Mouse (Mus musculus): Measurements from ENCODE around the gene Slitrk6. TPM values are rescaled to one million over a fixed set of nuclear protein-coding genes. Genes with fewer than 3 reads are reported as not detected.
A peak's percentile ranks its signal among the peaks of the same experiment; 100 is the strongest.

Slitrk6 gene
- polyA plus RNA-seq (2015; fragmentation: Nextera tagmentation; extraction: Ambion mirVana): 2.0 TPM in 2 replicates

DNA sequence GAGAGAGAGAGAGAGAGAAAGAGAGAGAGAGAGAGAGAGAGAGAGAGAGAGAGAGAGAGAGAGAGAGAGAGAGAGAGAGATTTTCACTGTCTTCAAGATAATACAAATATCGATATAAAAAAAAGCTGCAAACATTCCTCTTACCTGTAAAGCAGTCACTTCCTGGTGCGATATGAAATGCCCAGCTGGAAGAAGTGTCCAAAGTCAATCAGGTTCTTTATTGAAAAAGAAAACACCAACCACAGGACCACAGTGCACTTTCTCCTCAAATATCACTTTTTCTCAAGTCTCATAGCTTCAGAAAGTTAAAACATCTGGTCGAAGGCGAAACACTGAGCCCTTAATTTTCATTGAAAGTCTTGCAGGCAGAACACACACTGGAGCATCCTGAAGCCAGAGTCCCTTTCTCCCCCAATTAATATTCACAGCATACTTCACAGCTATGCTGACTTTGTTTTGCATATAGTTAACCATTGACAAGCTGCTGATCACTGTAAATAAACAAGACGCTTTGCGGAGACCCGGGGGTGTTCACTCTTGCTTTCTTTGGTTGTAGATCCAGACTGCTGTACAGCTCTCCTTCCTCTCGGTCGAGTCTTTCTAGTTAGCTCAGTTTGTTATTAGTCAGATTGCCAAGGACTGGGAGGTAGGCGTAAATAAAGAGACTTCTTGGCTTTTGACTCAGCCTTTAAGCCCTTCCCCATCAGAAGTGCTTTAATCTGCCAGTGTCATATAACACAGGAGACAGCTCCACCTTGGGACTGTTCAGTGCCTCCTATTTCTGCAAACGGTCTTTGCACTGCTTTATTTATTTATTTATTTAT is at the start of gene Slitrk6:
Gene Slitrk6 (minus strand): TSS at position 666 of the 824 bp plus-strand sequence.
- H3K27me3 ChIP-seq (ENCODE audit: insufficient read depth, low read length): no peaks in the 10 kb centered on the region
- no peaks in the 10 kb centered on the region for H3K36me3 ChIP-seq (ENCODE audit: insufficient read depth, low read length)
- DNase-seq (ENCODE audit: low spot score): peak; percentile 69
- H3K9me3 ChIP-seq (replicated peaks; ENCODE audit: low read length): no peaks in the 10 kb centered on the region
- H3K9ac ChIP-seq (ENCODE audit: low read depth, low read length): no peak within 1 kb of the TSS
- H3K4me2 ChIP-seq (ENCODE audit: low read length): peak within 1 kb of the TSS; percentile 45
- TF ChIP-seq CTCF (IDR thresholded peaks at IDR 0.05; ENCODE audit: low read depth): peak; percentile 50
- ATAC-seq (replicated peaks; ENCODE audit: low FRiP score, low read depth): peak; percentile 68; the same call in 1 of the 2 replicates
- H3K27ac ChIP-seq: no peak within 1 kb of the TSS
- WGBS: 31% methylated on average over 11 of the region's 11 CpGs
- no peaks in the 10 kb centered on the region for H3K4me1 ChIP-seq (replicated peaks; ENCODE audit: insufficient read depth, low read length)
- H3K4me3 ChIP-seq (replicated peaks; ENCODE audit: low read depth, low read length): peak within 1 kb of the TSS; percentile 29

DNA sequence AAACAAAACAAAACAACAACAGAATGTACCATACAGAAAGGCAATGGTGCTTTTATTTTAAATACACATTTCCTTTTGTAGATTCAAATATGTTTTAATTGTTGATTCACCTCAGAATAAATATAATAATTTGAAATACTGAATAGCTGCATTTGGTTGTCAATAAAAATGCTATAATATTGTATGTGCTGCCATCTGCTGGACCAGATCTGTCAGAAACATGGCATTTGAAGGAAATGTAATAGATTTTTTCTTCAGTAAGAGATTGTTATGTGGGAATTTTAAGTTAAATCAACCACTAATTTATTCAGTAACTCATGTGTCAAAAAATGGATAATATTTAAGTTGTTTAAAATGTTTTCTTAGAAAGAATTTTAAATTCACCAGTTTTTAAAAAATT is 22.6 kb upstream of the Slitrk6 start:
- no peaks in the 10 kb centered on the region for H3K36me3 ChIP-seq (ENCODE audit: insufficient read depth, low read length)
- no peaks in the 10 kb centered on the region for H3K9me3 ChIP-seq (replicated peaks; ENCODE audit: low read length)
- H3K9ac ChIP-seq (ENCODE audit: low read depth, low read length): no peak overlapping the region
- peak; percentile 4 for DNase-seq (ENCODE audit: low spot score)
- peak; percentile 58 for TF ChIP-seq CTCF (IDR thresholded peaks at IDR 0.05; ENCODE audit: low read depth)
- no peak overlapping the region for H3K4me2 ChIP-seq (ENCODE audit: low read length)
- ATAC-seq (replicated peaks; ENCODE audit: low FRiP score, low read depth): no peak
- no peaks in the 10 kb centered on the region for H3K4me1 ChIP-seq (replicated peaks; ENCODE audit: insufficient read depth, low read length)
- H3K27me3 ChIP-seq (ENCODE audit: insufficient read depth, low read length): no peaks in the 10 kb centered on the region
- no peak overlapping the region for H3K4me3 ChIP-seq (replicated peaks; ENCODE audit: low read depth, low read length)
- H3K27ac ChIP-seq: no peak overlapping the region

DNA sequence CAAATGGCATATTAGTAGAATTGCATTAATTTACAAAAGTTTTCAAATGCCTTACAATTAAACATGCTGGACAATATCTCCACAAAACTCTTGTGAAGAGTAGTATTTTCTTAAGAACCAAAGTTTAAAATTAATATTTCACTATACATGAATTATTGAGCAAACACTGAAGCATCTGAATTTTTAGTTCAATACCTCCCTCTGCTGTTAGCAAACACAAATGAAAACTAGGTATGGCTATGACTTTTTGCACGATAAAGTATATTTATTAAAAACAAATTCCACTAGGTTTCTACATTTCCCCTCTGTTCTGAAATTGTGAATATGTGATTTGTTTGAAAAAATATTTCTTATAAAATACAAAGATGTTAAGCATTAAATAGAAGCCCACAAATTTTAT is 15.7 kb upstream of the Slitrk6 start:
- H3K36me3 ChIP-seq (ENCODE audit: insufficient read depth, low read length): no peaks in the 10 kb centered on the region
- H3K4me3 ChIP-seq (replicated peaks; ENCODE audit: low read depth, low read length): no peak overlapping the region
- no peak for ATAC-seq (replicated peaks; ENCODE audit: low FRiP score, low read depth)
- H3K4me1 ChIP-seq (replicated peaks; ENCODE audit: insufficient read depth, low read length): no peaks in the 10 kb centered on the region
- H3K27ac ChIP-seq: no peak overlapping the region
- H3K4me2 ChIP-seq (ENCODE audit: low read length): no peak overlapping the region
- no peaks in the 10 kb centered on the region for H3K9me3 ChIP-seq (replicated peaks; ENCODE audit: low read length)
- no peak overlapping the region for H3K9ac ChIP-seq (ENCODE audit: low read depth, low read length)
- no peaks in the 10 kb centered on the region for H3K27me3 ChIP-seq (ENCODE audit: insufficient read depth, low read length)
- peak; percentile 26; the same call in 1 of the 2 replicates for TF ChIP-seq CTCF (IDR thresholded peaks at IDR 0.05; ENCODE audit: low read depth)
- no peak for DNase-seq (ENCODE audit: low spot score)
- WGBS: 80% methylated on average over 1 of the region's 1 CpGs

DNA sequence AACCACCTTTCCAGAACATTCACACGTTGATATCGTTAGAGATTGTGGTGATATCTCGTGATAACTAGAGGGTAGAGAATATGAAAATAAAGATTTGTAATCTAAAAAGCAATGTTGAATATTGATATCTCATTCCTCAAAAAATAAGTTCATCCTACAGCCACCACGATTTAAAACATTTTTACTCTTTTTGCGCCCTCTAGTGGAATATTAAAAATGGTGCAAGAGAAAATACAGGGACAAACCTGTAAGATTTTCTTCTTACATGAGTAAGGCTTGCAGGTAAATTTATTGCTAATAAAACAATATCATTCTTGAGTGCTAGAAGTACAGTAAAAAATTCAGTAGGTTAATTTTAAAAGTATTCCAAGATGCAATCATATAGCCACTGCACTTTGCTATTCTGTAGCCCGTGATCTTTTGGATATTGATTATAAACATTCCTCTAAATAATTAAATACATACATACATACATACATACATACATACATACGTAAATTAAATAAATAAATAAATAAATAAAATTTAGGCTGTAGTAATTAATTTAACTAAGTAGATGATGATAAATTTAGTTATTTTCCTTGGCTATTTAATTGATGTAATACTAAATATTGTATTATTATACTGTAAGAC is 7.8 kb upstream of the Slitrk6 start:
- no peaks in the 10 kb centered on the region for H3K9me3 ChIP-seq (replicated peaks; ENCODE audit: low read length)
- no peak overlapping the region for H3K9ac ChIP-seq (ENCODE audit: low read depth, low read length)
- no peak overlapping the region for H3K4me2 ChIP-seq (ENCODE audit: low read length)
- no peak overlapping the region for H3K27ac ChIP-seq
- H3K4me1 ChIP-seq (replicated peaks; ENCODE audit: insufficient read depth, low read length): no peaks in the 10 kb centered on the region
- DNase-seq (ENCODE audit: low spot score) (peak; percentile 68), ATAC-seq (replicated peaks; ENCODE audit: low FRiP score, low read depth) (no peak)
- 21% methylated on average over 7 of the region's 7 CpGs for WGBS
- H3K27me3 ChIP-seq (ENCODE audit: insufficient read depth, low read length): no peaks in the 10 kb centered on the region
- H3K36me3 ChIP-seq (ENCODE audit: insufficient read depth, low read length): no peaks in the 10 kb centered on the region
- H3K4me3 ChIP-seq (replicated peaks; ENCODE audit: low read depth, low read length): no peak overlapping the region
- peak; percentile 82 for TF ChIP-seq CTCF (IDR thresholded peaks at IDR 0.05; ENCODE audit: low read depth)

DNA sequence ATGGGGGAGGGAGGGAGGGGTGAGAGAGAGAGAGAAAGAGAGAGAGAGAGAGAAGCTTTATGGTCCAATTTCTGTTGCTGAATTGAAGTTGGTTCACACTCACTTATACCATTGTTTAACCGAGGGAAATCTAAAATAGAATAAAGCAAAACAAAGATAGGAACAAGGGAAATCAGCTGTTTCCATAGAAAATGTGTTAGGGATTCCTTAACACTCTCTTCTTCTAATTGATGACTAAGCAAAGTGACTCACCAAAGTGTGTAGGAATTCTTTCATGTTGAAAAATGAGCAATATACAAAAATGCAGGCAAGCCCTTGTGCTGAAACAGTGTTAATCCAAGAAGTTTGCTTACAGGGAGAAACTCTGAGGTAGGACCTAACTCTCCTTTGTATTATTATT is 6.0 kb upstream of the Slitrk6 start:
- no peaks in the 10 kb centered on the region for H3K36me3 ChIP-seq (ENCODE audit: insufficient read depth, low read length)
- H3K4me2 ChIP-seq (ENCODE audit: low read length): no peak overlapping the region
- TF ChIP-seq CTCF (IDR thresholded peaks at IDR 0.05; ENCODE audit: low read depth): no peak
- no peaks in the 10 kb centered on the region for H3K4me1 ChIP-seq (replicated peaks; ENCODE audit: insufficient read depth, low read length)
- no peaks in the 10 kb centered on the region for H3K27me3 ChIP-seq (ENCODE audit: insufficient read depth, low read length)
- no peak overlapping the region for H3K27ac ChIP-seq
- no peak for ATAC-seq (replicated peaks; ENCODE audit: low FRiP score, low read depth)
- no peaks in the 10 kb centered on the region for H3K9me3 ChIP-seq (replicated peaks; ENCODE audit: low read length)
- 66% methylated on average over 1 of the region's 1 CpGs for WGBS
- no peak overlapping the region for H3K4me3 ChIP-seq (replicated peaks; ENCODE audit: low read depth, low read length)
- DNase-seq (ENCODE audit: low spot score): no peak
- no peak overlapping the region for H3K9ac ChIP-seq (ENCODE audit: low read depth, low read length)

DNA sequence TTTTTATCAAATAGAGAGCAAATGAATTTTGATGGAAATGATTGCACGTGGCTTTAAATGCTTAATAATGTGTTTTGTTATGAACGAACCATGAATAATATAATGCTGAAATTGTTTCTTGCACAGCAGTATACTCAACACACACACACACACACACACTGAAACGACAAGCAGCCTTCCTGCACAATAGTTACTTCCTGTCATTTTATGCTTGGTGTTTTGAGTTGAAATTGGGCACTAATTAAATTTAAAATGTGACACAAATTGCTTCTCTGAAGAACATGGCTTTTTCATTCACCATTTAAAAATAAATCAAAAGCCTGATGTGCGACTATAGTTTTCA is 330 bp upstream of the Slitrk6 start:
- TF ChIP-seq CTCF (IDR thresholded peaks at IDR 0.05; ENCODE audit: low read depth): no peak
- H3K4me2 ChIP-seq (ENCODE audit: low read length): 0 out of 2 replicates have a peak overlapping the region, but pooled peaks have one; percentile 45
- ATAC-seq (replicated peaks; ENCODE audit: low FRiP score, low read depth) (no peak), DNase-seq (ENCODE audit: low spot score) (no peak)
- H3K27me3 ChIP-seq (ENCODE audit: insufficient read depth, low read length): no peaks in the 10 kb centered on the region
- no peak overlapping the region for H3K27ac ChIP-seq
- H3K4me1 ChIP-seq (replicated peaks; ENCODE audit: insufficient read depth, low read length): no peaks in the 10 kb centered on the region
- H3K9me3 ChIP-seq (replicated peaks; ENCODE audit: low read length): no peaks in the 10 kb centered on the region
- H3K4me3 ChIP-seq (replicated peaks; ENCODE audit: low read depth, low read length): no peak overlapping the region
- H3K36me3 ChIP-seq (ENCODE audit: insufficient read depth, low read length): no peaks in the 10 kb centered on the region
- H3K9ac ChIP-seq (ENCODE audit: low read depth, low read length): no peak overlapping the region
- 54% methylated on average over 4 of the region's 4 CpGs for WGBS

Measured in kidney, postnatal 0 days (tissue).